Mouse (Mus musculus): ENCODE measurements around the gene Patl1. TPM values are rescaled to one million over a fixed set of nuclear protein-coding genes. Genes with fewer than 3 reads are reported as not detected.
"Not testable (repeated sequence)": the region's sequence is repeated elsewhere in the genome, so short reads cannot be mapped to it uniquely, and the experiment has no call there.

The Patl1 gene
- polyA plus RNA-seq, 1 experiment from 2014 or later, result 11.4 TPM

GRCm38 (mm10) chr19:11973511-11974222, 61.5 kb downstream of the Patl1 start:
- ATAC-seq (replicated peaks; ENCODE audit: low FRiP score, low read depth) (no peak), DNase-seq (ENCODE audit: low spot score) (peak; percentile 7)
- no peak overlapping the region for H3K27ac ChIP-seq
- H3K4me3 ChIP-seq (replicated peaks; ENCODE audit: low read depth, low read length), result no peak overlapping the region
- H3K4me1 ChIP-seq (replicated peaks; ENCODE audit: insufficient read depth, low read length), result 0 out of 2 replicates have a peak, but pooled peaks cover 2% of the 10 kb centered on the region
- whole genome bisulfite sequencing, result 85% methylated on average over 13 of the region's 13 CpGs
- no peaks in the 10 kb centered on the region for H3K27me3 ChIP-seq (ENCODE audit: insufficient read depth, low read length)
- peaks cover 59% of the 10 kb centered on the region for H3K36me3 ChIP-seq (ENCODE audit: insufficient read depth, low read length)
- H3K9ac ChIP-seq (ENCODE audit: low read depth, low read length), result no peak overlapping the region
- H3K4me2 ChIP-seq (ENCODE audit: low read length), result no peak overlapping the region
- no peaks in the 10 kb centered on the region for H3K9me3 ChIP-seq (replicated peaks; ENCODE audit: low read length)
- no peak for TF ChIP-seq CTCF (IDR thresholded peaks at IDR 0.05; ENCODE audit: low read depth)

DNA sequence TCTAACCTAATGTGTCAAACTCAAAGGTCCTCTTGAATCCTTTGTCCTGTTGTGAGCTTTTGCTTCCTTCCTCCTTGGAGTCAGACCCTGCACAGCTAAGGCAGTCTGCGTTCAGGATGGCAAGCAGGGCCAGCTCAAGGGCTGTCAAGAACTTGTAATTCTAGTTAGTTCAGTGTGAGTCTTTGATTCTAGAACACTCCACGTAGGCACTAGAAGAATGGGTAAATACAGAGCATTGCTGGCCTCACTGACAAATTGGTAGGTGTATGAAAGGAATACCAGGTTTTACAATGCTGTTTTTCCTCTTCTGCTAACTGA, 62.0 kb downstream of the Patl1 start:
- no peaks in the 10 kb centered on the region for H3K27me3 ChIP-seq (ENCODE audit: insufficient read depth, low read length)
- H3K9me3 ChIP-seq (replicated peaks; ENCODE audit: low read length), result no peaks in the 10 kb centered on the region
- no peak overlapping the region for H3K27ac ChIP-seq
- no peak overlapping the region for H3K4me2 ChIP-seq (ENCODE audit: low read length)
- no peak overlapping the region for H3K9ac ChIP-seq (ENCODE audit: low read depth, low read length)
- TF ChIP-seq CTCF (IDR thresholded peaks at IDR 0.05; ENCODE audit: low read depth), result no peak
- WGBS, result 59% methylated on average over 2 of the region's 2 CpGs
- H3K4me1 ChIP-seq (replicated peaks; ENCODE audit: insufficient read depth, low read length), result 0 out of 2 replicates have a peak, but pooled peaks cover 2% of the 10 kb centered on the region
- ATAC-seq (replicated peaks; ENCODE audit: low FRiP score, low read depth) (no peak), DNase-seq (ENCODE audit: low spot score) (no peak)
- H3K4me3 ChIP-seq (replicated peaks; ENCODE audit: low read depth, low read length), result no peak overlapping the region
- peaks cover 64% of the 10 kb centered on the region for H3K36me3 ChIP-seq (ENCODE audit: insufficient read depth, low read length)

- DNase-seq (ENCODE audit: low spot score) (no peak), ATAC-seq (replicated peaks; ENCODE audit: low FRiP score, low read depth) (no peak)
- 74% methylated on average over 4 of the region's 4 CpGs for WGBS
- H3K27me3 ChIP-seq (ENCODE audit: insufficient read depth, low read length), result no peaks in the 10 kb centered on the region
- no peaks in the 10 kb centered on the region for H3K4me1 ChIP-seq (replicated peaks; ENCODE audit: insufficient read depth, low read length)
- H3K9me3 ChIP-seq (replicated peaks; ENCODE audit: low read length), result no peaks in the 10 kb centered on the region
- H3K4me3 ChIP-seq (replicated peaks; ENCODE audit: low read depth, low read length), result no peak overlapping the region
- H3K9ac ChIP-seq (ENCODE audit: low read depth, low read length), result no peak overlapping the region
- no peak overlapping the region for H3K27ac ChIP-seq
- no peak for TF ChIP-seq CTCF (IDR thresholded peaks at IDR 0.05; ENCODE audit: low read depth)
- H3K4me2 ChIP-seq (ENCODE audit: low read length), result no peak overlapping the region
- peaks cover 74% of the 10 kb centered on the region for H3K36me3 ChIP-seq (ENCODE audit: insufficient read depth, low read length)
These were observed 63.5 kb downstream of the Patl1 start for GRCm38 (mm10) chr19:11975683-11976082.

GRCm38 (mm10) chr19:11977363-11977762, 65.2 kb downstream of the Patl1 start:
- peak; percentile 75 for ATAC-seq (replicated peaks; ENCODE audit: low FRiP score, low read depth)
- no peak overlapping the region for H3K9ac ChIP-seq (ENCODE audit: low read depth, low read length)
- TF ChIP-seq CTCF (IDR thresholded peaks at IDR 0.05; ENCODE audit: low read depth), result 0 out of 2 replicates have a peak, but pooled peaks have one; percentile 11
- peak overlapping the region; percentile 36; the same call in 1 of the 2 replicates for H3K27ac ChIP-seq
- H3K36me3 ChIP-seq (ENCODE audit: insufficient read depth, low read length), result peaks cover 70% of the 10 kb centered on the region
- no peaks in the 10 kb centered on the region for H3K9me3 ChIP-seq (replicated peaks; ENCODE audit: low read length)
- H3K4me3 ChIP-seq (replicated peaks; ENCODE audit: low read depth, low read length), result no peak overlapping the region
- 65% methylated on average over 5 of the region's 5 CpGs for WGBS
- no peaks in the 10 kb centered on the region for H3K27me3 ChIP-seq (ENCODE audit: insufficient read depth, low read length)
- H3K4me2 ChIP-seq (ENCODE audit: low read length), result no peak overlapping the region
- H3K4me1 ChIP-seq (replicated peaks; ENCODE audit: insufficient read depth, low read length), result no peaks in the 10 kb centered on the region
- peak; percentile 8 for DNase-seq (ENCODE audit: low spot score)

GRCm38 (mm10) chr19:11980471-11980870, 68.3 kb downstream of the Patl1 start:
- 86% methylated on average over 4 of the region's 4 CpGs for WGBS
- H3K27me3 ChIP-seq (ENCODE audit: insufficient read depth, low read length), result no peaks in the 10 kb centered on the region
- no peaks in the 10 kb centered on the region for H3K4me1 ChIP-seq (replicated peaks; ENCODE audit: insufficient read depth, low read length)
- no peak for TF ChIP-seq CTCF (IDR thresholded peaks at IDR 0.05; ENCODE audit: low read depth)
- ATAC-seq (replicated peaks; ENCODE audit: low FRiP score, low read depth) (no peak), DNase-seq (ENCODE audit: low spot score) (no peak)
- H3K36me3 ChIP-seq (ENCODE audit: insufficient read depth, low read length), result peaks cover 64% of the 10 kb centered on the region
- no peaks in the 10 kb centered on the region for H3K9me3 ChIP-seq (replicated peaks; ENCODE audit: low read length)
- no peak overlapping the region for H3K9ac ChIP-seq (ENCODE audit: low read depth, low read length)
- no peak overlapping the region for H3K27ac ChIP-seq
- no peak overlapping the region for H3K4me2 ChIP-seq (ENCODE audit: low read length)
- no peak overlapping the region for H3K4me3 ChIP-seq (replicated peaks; ENCODE audit: low read depth, low read length)

- not testable (repeated sequence) for H3K9ac ChIP-seq (ENCODE audit: low read depth, low read length); H3K4me1 ChIP-seq (replicated peaks; ENCODE audit: insufficient read depth, low read length); H3K9me3 ChIP-seq (replicated peaks; ENCODE audit: low read length); ATAC-seq (replicated peaks; ENCODE audit: low FRiP score, low read depth); DNase-seq (ENCODE audit: low spot score); H3K4me2 ChIP-seq (ENCODE audit: low read length); H3K27me3 ChIP-seq (ENCODE audit: insufficient read depth, low read length); H3K27ac ChIP-seq; H3K4me3 ChIP-seq (replicated peaks; ENCODE audit: low read depth, low read length)
- 82% methylated on average over 5 of the region's 5 CpGs for WGBS
- peaks cover 55% of the 10 kb centered on the region for H3K36me3 ChIP-seq (ENCODE audit: insufficient read depth, low read length)
These were observed 72.4 kb downstream of the Patl1 start for GRCm38 (mm10) chr19:11984614-11985013.

GRCm38 (mm10) chr19:11987841-11988240, 75.6 kb downstream of the Patl1 start:
- 97% methylated on average over 3 of the region's 3 CpGs for WGBS

More at GRCm38 (mm10) chr19:11987841-11988240, 75.6 kb downstream of the Patl1 start:
- no peaks in the 10 kb centered on the region for H3K4me1 ChIP-seq (replicated peaks; ENCODE audit: insufficient read depth, low read length)
- H3K4me3 ChIP-seq (replicated peaks; ENCODE audit: low read depth, low read length), result no peak overlapping the region
- no peaks in the 10 kb centered on the region for H3K9me3 ChIP-seq (replicated peaks; ENCODE audit: low read length)
- peaks cover 56% of the 10 kb centered on the region for H3K36me3 ChIP-seq (ENCODE audit: insufficient read depth, low read length)
- DNase-seq (ENCODE audit: low spot score) (no peak), ATAC-seq (replicated peaks; ENCODE audit: low FRiP score, low read depth) (no peak)
- no peak overlapping the region for H3K9ac ChIP-seq (ENCODE audit: low read depth, low read length)
- H3K27me3 ChIP-seq (ENCODE audit: insufficient read depth, low read length), result no peaks in the 10 kb centered on the region
- no peak overlapping the region for H3K4me2 ChIP-seq (ENCODE audit: low read length)
- TF ChIP-seq CTCF (IDR thresholded peaks at IDR 0.05; ENCODE audit: low read depth), result no peak
- H3K27ac ChIP-seq, result no peak overlapping the region

Data from kidney, postnatal 0 days (tissue).